Mouse (Mus musculus) ES-Bruce4 (cell line): ENCODE measurements around the gene Src. TPM values are rescaled to one million over a fixed set of nuclear protein-coding genes. Genes with fewer than 3 reads are reported as not detected.
A peak's percentile ranks its signal among the peaks of the same experiment; 100 is the strongest.

ENCODE experiments used
- H3K27ac ChIP-seq: 2 replicates; pipeline ENCODE4 v1.5.1; 2012; ENCODE audit warnings: low read length, inconsistent platforms; ENCODE audit not compliant: insufficient read depth
- H3K27me3 ChIP-seq: 2 replicates; pipeline ENCODE4 v1.6.1; 2012; ENCODE audit warnings: mild to moderate bottlenecking, low read length, inconsistent platforms; ENCODE audit not compliant: control insufficient read depth, poor library complexity, insufficient read depth, severe bottlenecking
- H3K36me3 ChIP-seq: 2 replicates; pipeline ENCODE4 v1.6.1; 2012; ENCODE audit warnings: inconsistent platforms, mild to moderate bottlenecking, low read length, moderate library complexity; ENCODE audit not compliant: control insufficient read depth, poor library complexity, insufficient read depth, severe bottlenecking
- H3K4me1 ChIP-seq: one replicate; pipeline ENCODE4 v1.8.1; 2011; ENCODE audit warnings: low read length; ENCODE audit not compliant: control insufficient read depth, insufficient read depth
- H3K4me3 ChIP-seq: 2 replicates; pipeline ENCODE4 v1.5.1; 2011; ENCODE audit warnings: low read depth, mild to moderate bottlenecking, low read length
- H3K9ac ChIP-seq: 2 replicates; pipeline ENCODE4 v1.6.1; 2012; ENCODE audit warnings: low read depth, mild to moderate bottlenecking, inconsistent platforms; ENCODE audit not compliant: poor library complexity, severe bottlenecking
- H3K9me3 ChIP-seq: replicated peaks from 2 replicates; pipeline ENCODE4 v1.6.1; 2012; ENCODE audit warnings: mild to moderate bottlenecking, low read length, inconsistent platforms; ENCODE audit not compliant: control insufficient read depth, poor library complexity, insufficient read depth, severe bottlenecking
- CTCF ChIP-seq: IDR thresholded peaks from one replicate; pipeline ENCODE4 v1.8.1; 2011; ENCODE audit warnings: low read depth, low read length
- EP300 ChIP-seq: IDR thresholded peaks from 2 replicates; pipeline ENCODE4 v1.6.1; 2011; ENCODE audit warnings: low read depth, low read length; ENCODE audit not compliant: insufficient read depth
- POLR2A ChIP-seq: IDR thresholded peaks from one replicate; pipeline ENCODE4 v1.8.1; 2011; ENCODE audit warnings: low read length; ENCODE audit not compliant: insufficient read depth
- polyA plus RNA-seq: library from polyadenylated mRNA; stranded (reverse); fragments of >200 nt; gene quantifications from 2 replicates; pipeline ENCODE4 v1.2.4, GENCODE M21; 2011; ENCODE audit warnings: low read depth; ENCODE audit not compliant: missing spikeins, insufficient read depth, insufficient read length

The Src gene
- polyA plus RNA-seq, 1 experiment, result 54.7 TPM

GRCm38 (mm10) chr2:157418609-157419071, 396 bp downstream of the Src start:
- Histone ChIP-seq H3K27ac (peak overlapping the region; percentile 93), H3K9ac (0 out of 2 replicates have a peak overlapping the region, but pooled peaks have one; percentile 17), H3K36me3 (no peaks in the 10 kb centered on the region), H3K27me3 (no peaks in the 10 kb centered on the region), H3K4me1 (peaks cover 22% of the 10 kb centered on the region), H3K9me3 (no peaks in the 10 kb centered on the region), H3K4me3 (peak overlapping the region; percentile 77)
- TF ChIP-seq CTCF (no peak), POLR2A (no peak), EP300 (peak; percentile 95)

- Histone ChIP-seq H3K27me3 (no peaks in the 10 kb centered on the region), H3K9me3 (no peaks in the 10 kb centered on the region), H3K9ac (no peak overlapping the region), H3K27ac (peak overlapping the region; percentile 87), H3K4me3 (peak overlapping the region; percentile 7; the same call in 1 of the 2 replicates), H3K36me3 (no peaks in the 10 kb centered on the region), H3K4me1 (peaks cover 22% of the 10 kb centered on the region)
- TF ChIP-seq EP300 (no peak), POLR2A (no peak), CTCF (no peak)
These were observed 1.3 kb downstream of the Src start for GRCm38 (mm10) chr2:157419506-157419905.

GRCm38 (mm10) chr2:157420404-157420803, 2.2 kb downstream of the Src start:
- Histone ChIP-seq H3K27me3 (no peaks in the 10 kb centered on the region), H3K27ac (peak overlapping the region; percentile 87)

DNA sequence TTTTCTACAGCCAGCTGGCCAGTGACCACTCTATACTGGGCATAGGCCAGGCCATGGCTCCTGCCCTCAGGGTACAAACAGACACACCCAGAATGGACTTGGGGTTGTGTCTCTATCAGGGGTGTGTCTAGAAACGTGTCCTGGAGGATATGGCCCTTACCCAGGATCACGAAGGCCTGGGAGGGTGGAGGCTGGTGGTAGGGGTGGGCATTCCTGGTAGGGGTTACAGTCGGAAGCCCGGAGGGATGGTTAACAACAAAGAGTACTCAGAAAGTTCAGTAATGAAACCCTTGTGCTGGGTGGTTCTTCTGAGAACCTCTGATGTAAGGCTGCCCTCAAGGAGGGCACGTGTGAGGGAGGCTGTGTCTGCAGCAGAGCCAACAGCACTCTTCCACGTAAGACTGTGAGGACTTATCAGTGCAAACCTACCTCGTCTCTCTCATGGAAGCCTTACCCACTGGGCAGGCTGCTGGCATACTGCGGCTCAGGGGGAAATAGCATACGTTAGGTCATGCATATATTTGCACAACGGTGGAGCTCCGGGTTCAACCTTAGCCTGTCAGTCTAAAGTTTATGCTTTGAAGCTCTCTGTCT, 3.9 kb downstream of the Src start:
- H3K36me3 ChIP-seq, result no peaks in the 10 kb centered on the region
- TF ChIP-seq CTCF, result no peak
- no peak for TF ChIP-seq EP300
- TF ChIP-seq POLR2A, result no peak
- H3K27me3 ChIP-seq, result no peaks in the 10 kb centered on the region
- H3K4me3 ChIP-seq, result no peak overlapping the region
- H3K27ac ChIP-seq, result no peak overlapping the region
- H3K9ac ChIP-seq, result no peak overlapping the region
- H3K4me1 ChIP-seq, result peaks cover 21% of the 10 kb centered on the region
- no peaks in the 10 kb centered on the region for H3K9me3 ChIP-seq

More at GRCm38 (mm10) chr2:157420404-157420803, 2.2 kb downstream of the Src start:
- no peak; the same call in 1 of the 2 replicates for TF ChIP-seq EP300
- no peak for TF ChIP-seq POLR2A
- no peak for TF ChIP-seq CTCF
- Histone ChIP-seq H3K9me3 (no peaks in the 10 kb centered on the region), H3K4me1 (peaks cover 22% of the 10 kb centered on the region), H3K36me3 (no peaks in the 10 kb centered on the region), H3K4me3 (peak overlapping the region; percentile 44), H3K9ac (peak overlapping the region; percentile 20; the same call in 1 of the 2 replicates)

GRCm38 (mm10) chr2:157422854-157423705, 4.8 kb downstream of the Src start:
- TF ChIP-seq POLR2A (no peak), EP300 (0 out of 2 replicates have a peak, but pooled peaks have one; percentile 29)
- Histone ChIP-seq H3K9me3 (no peaks in the 10 kb centered on the region), H3K9ac (peak overlapping the region; percentile 89), H3K4me1 (peaks cover 21% of the 10 kb centered on the region), H3K27me3 (no peaks in the 10 kb centered on the region), H3K27ac (peak overlapping the region; percentile 20; the same call in 1 of the 2 replicates), H3K4me3 (peak overlapping the region; percentile 75), H3K36me3 (no peaks in the 10 kb centered on the region)
